Mouse (Mus musculus) MEL (cell line): ENCODE measurements at regions not wholly inside any gene's neighbourhood (a gene's known extent, or its start where the extent isn't known, plus 50 kb on each side); places are given as distances from the start of the nearest gene placed in this dataset.

Source experiments
- DNase-seq: peaks from one replicate; pipeline ENCODE4 v3.0.0; 2011; ENCODE audit warnings: low read depth, low spot score
- H3K27ac ChIP-seq: 2 replicates; pipeline ENCODE4 v1.5.1; 2012; ENCODE audit warnings: low read depth, mild to moderate bottlenecking, control low read depth, low read length, moderate library complexity; ENCODE audit not compliant: control insufficient read depth
- H3K27me3 ChIP-seq, 2 experiments: fragments of 150-350 bp in 1 of 2; sonication (generic) in 1 of 2; 2 replicates each; pipeline ENCODE4 v1.6.1; 2012; ENCODE audit warnings: low read length in 2 of 2, mild to moderate bottlenecking in 2 of 2, improper control_type of control experiment in 1 of 2, moderate library complexity in 1 of 2; ENCODE audit not compliant: insufficient read depth in 2 of 2, control insufficient read depth in 1 of 2
- H3K36me3 ChIP-seq, 2 experiments: 2 replicates each; pipeline ENCODE4 v1.6.1; 2012 to 2014; ENCODE audit warnings: low read length in 2 of 2, improper control_type of control experiment in 1 of 2, inconsistent platforms in 1 of 2, mild to moderate bottlenecking in 1 of 2; ENCODE audit not compliant: insufficient read depth in 2 of 2, control insufficient read depth in 1 of 2
- H3K4me1 ChIP-seq, 2 experiments: fragments of 150-350 bp in 1 of 2; sonication (generic) in 1 of 2; 2 replicates each; pipeline ENCODE4 v1.6.1; 2012; ENCODE audit warnings: low read length in 2 of 2, improper control_type of control experiment in 1 of 2, mild to moderate bottlenecking in 1 of 2; ENCODE audit not compliant: insufficient read depth in 2 of 2, control insufficient read depth in 1 of 2
- H3K4me3 ChIP-seq, 2 experiments: fragments of 150-350 bp in 1 of 2; sonication (generic) in 1 of 2; 2 replicates each; pipeline ENCODE4 v1.5.1; 2012; ENCODE audit warnings: low read depth in 2 of 2, low read length in 2 of 2, mild to moderate bottlenecking in 2 of 2, moderate library complexity in 2 of 2, control low read depth in 1 of 2, improper control_type of control experiment in 1 of 2; ENCODE audit not compliant: control insufficient read depth in 1 of 2, insufficient read depth in 1 of 2
- H3K79me2 ChIP-seq: 2 replicates; pipeline ENCODE4 v1.6.1; 2012; ENCODE audit warnings: mild to moderate bottlenecking, low read length, moderate library complexity; ENCODE audit not compliant: control insufficient read depth, poor library complexity, insufficient read depth
- H3K9ac ChIP-seq: 2 replicates; pipeline ENCODE4 v1.6.1; 2012; ENCODE audit warnings: low read depth, mild to moderate bottlenecking, control low read depth, low read length, moderate library complexity; ENCODE audit not compliant: control insufficient read depth, poor library complexity, severe bottlenecking
- H3K9me3 ChIP-seq: fragments of 150-350 bp; sonication (generic); replicated peaks from 2 replicates; pipeline ENCODE4 v1.6.1; 2012; ENCODE audit warnings: mild to moderate bottlenecking, low read length, improper control_type of control experiment, moderate library complexity; ENCODE audit not compliant: insufficient read depth
- CHD2 ChIP-seq: IDR thresholded peaks from 2 replicates; pipeline ENCODE4 v1.6.1; 2011; ENCODE audit warnings: low read length, improper control_type of control experiment
- E2F4 ChIP-seq: IDR thresholded peaks from 2 replicates; pipeline ENCODE4 v1.6.1; 2011; ENCODE audit warnings: low read depth, low read length, improper control_type of control experiment, borderline replicate concordance
- ELF1 ChIP-seq: IDR thresholded peaks from 2 replicates; pipeline ENCODE4 v1.6.1; 2014; ENCODE audit warnings: low read depth, mild to moderate bottlenecking, inconsistent platforms, low read length, improper control_type of control experiment, moderate library complexity
- EP300 ChIP-seq, 2 experiments: IDR thresholded peaks; 2 replicates each; pipeline ENCODE4 v1.6.1; 2011; ENCODE audit warnings: improper control_type of control experiment in 2 of 2, low read length in 2 of 2, low read depth in 1 of 2, mild to moderate bottlenecking in 1 of 2
- ETS1 ChIP-seq: IDR thresholded peaks from 2 replicates; pipeline ENCODE4 v1.6.1; 2012; ENCODE audit warnings: low read depth, mild to moderate bottlenecking, inconsistent platforms, low read length, improper control_type of control experiment, moderate library complexity
- GABPA ChIP-seq: IDR thresholded peaks from 2 replicates; pipeline ENCODE4 v1.6.1; 2012; ENCODE audit warnings: low read depth, mild to moderate bottlenecking, inconsistent platforms, low read length, improper control_type of control experiment, moderate library complexity
- GATA1 ChIP-seq: IDR thresholded peaks from 2 replicates; pipeline ENCODE4 v1.6.1; 2011; ENCODE audit warnings: low read depth, low read length, improper control_type of control experiment
- HCFC1 ChIP-seq: IDR thresholded peaks from 2 replicates; pipeline ENCODE4 v1.6.1; 2012; ENCODE audit warnings: low read depth, mild to moderate bottlenecking, inconsistent platforms, low read length, improper control_type of control experiment, moderate library complexity
- KAT2A ChIP-seq: conservative IDR thresholded peaks from 2 replicates; pipeline ENCODE4 v1.6.1; 2012; ENCODE audit warnings: low read depth, low read length, improper control_type of control experiment, inconsistent platforms
- MAX ChIP-seq: IDR thresholded peaks from 2 replicates; pipeline ENCODE4 v1.6.1; 2011; ENCODE audit warnings: low read length, improper control_type of control experiment
- MXI1 ChIP-seq: IDR thresholded peaks from 2 replicates; pipeline ENCODE4 v1.6.1; 2011; ENCODE audit warnings: mild to moderate bottlenecking, low read depth, low read length, improper control_type of control experiment
- MYB ChIP-seq: IDR thresholded peaks from 2 replicates; pipeline ENCODE4 v1.6.1; 2011; ENCODE audit warnings: mild to moderate bottlenecking, low read depth, low read length, improper control_type of control experiment
- MYC ChIP-seq: IDR thresholded peaks from 2 replicates; pipeline ENCODE4 v1.6.1; 2011; ENCODE audit warnings: low read depth, mild to moderate bottlenecking, low read length, improper control_type of control experiment, moderate library complexity
- POLR2A ChIP-seq, 2 experiments: IDR thresholded peaks; 2 replicates each; pipeline ENCODE4 v1.6.1; 2011 to 2012; ENCODE audit warnings: low read length in 2 of 2, mild to moderate bottlenecking in 2 of 2, control low read depth in 1 of 2, improper control_type of control experiment in 1 of 2, low read depth in 1 of 2, moderate library complexity in 1 of 2; ENCODE audit not compliant: control insufficient read depth in 1 of 2, insufficient read depth in 1 of 2, poor library complexity in 1 of 2
- POLR2AphosphoS5 ChIP-seq: IDR thresholded peaks from 2 replicates; pipeline ENCODE4 v1.6.1; 2012; ENCODE audit warnings: low read depth, borderline replicate concordance, mild to moderate bottlenecking, inconsistent platforms, low read length, moderate library complexity, mixed read lengths
- RAD21 ChIP-seq: IDR thresholded peaks from 2 replicates; pipeline ENCODE4 v1.6.1; 2011; ENCODE audit warnings: mild to moderate bottlenecking, low read depth, low read length, improper control_type of control experiment
- SIN3A ChIP-seq: IDR thresholded peaks from 2 replicates; pipeline ENCODE4 v1.6.1; 2012; ENCODE audit warnings: low read length, improper control_type of control experiment, inconsistent platforms
- TBP ChIP-seq: IDR thresholded peaks from 2 replicates; pipeline ENCODE4 v1.8.0; 2011; ENCODE audit warnings: low read depth, low read length, improper control_type of control experiment
- TCF12 ChIP-seq: IDR thresholded peaks from 2 replicates; pipeline ENCODE4 v1.6.1; 2014; ENCODE audit warnings: low read depth, mild to moderate bottlenecking, inconsistent platforms, low read length, improper control_type of control experiment, moderate library complexity
- USF2 ChIP-seq, 2 experiments: IDR thresholded peaks; 2 replicates each; pipeline ENCODE4 v1.6.1; 2011 to 2012; ENCODE audit warnings: improper control_type of control experiment in 2 of 2, low read length in 2 of 2, borderline replicate concordance in 1 of 2, inconsistent platforms in 1 of 2, low read depth in 1 of 2, mild to moderate bottlenecking in 1 of 2; ENCODE audit not compliant: insufficient read depth in 1 of 2
- ZC3H11A ChIP-seq: IDR thresholded peaks from 2 replicates; pipeline ENCODE4 v1.6.1; 2012; ENCODE audit warnings: low read depth, mild to moderate bottlenecking, inconsistent platforms, low read length, improper control_type of control experiment
- ZKSCAN1 ChIP-seq: IDR thresholded peaks from 2 replicates; pipeline ENCODE4 v1.6.1; 2012; ENCODE audit warnings: low read depth, mild to moderate bottlenecking, inconsistent platforms, low read length, improper control_type of control experiment, moderate library complexity
- ZMIZ1 ChIP-seq: IDR thresholded peaks from 2 replicates; pipeline ENCODE4 v1.6.1; 2012; ENCODE audit warnings: low read depth, mild to moderate bottlenecking, inconsistent platforms, low read length, improper control_type of control experiment, moderate library complexity
- ZNF384 ChIP-seq: IDR thresholded peaks from 2 replicates; pipeline ENCODE4 v1.6.1; 2012; ENCODE audit warnings: low read depth, mild to moderate bottlenecking, inconsistent platforms, low read length, improper control_type of control experiment

DNA sequence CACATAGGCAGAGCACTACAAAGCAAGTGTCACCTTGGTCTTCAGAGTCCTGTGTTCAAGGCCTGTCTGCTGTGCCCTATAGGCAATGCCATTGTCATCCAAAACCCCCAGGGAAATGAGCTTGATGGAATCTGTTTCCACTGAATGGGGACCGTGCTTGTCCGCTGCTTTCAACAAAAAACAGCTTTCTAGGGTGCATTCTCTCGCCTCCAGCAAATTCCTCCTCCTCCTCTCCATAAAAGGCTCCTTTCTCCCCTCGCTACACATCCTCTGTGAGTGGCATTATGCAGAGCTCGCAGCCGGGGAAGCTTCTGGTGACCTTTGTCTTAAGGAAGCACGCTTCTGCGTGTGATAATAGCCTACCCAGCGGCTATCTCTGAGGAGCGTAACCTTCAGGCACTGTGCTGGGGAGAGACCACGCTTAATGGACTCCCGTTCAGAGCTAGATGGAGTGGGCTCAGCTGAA lies 80.5 kb upstream of the Vrk1 start:
- no peak for TF ChIP-seq ELF1
- TF ChIP-seq MYB = no peak
- no peak for TF ChIP-seq USF2 (IDR thresholded peaks at IDR 0.05; ENCODE audit: borderline replicate concordance in 1 of 2, insufficient read depth in 1 of 2, low read depth in 1 of 2, low read length in 2 of 2)
- TF ChIP-seq HCFC1 = no peak
- TF ChIP-seq POLR2A (IDR thresholded peaks at IDR 0.05; ENCODE audit: control insufficient read depth in 1 of 2, insufficient read depth in 1 of 2, low read depth in 1 of 2, low read length in 2 of 2, poor library complexity in 1 of 2) = no peak
- TF ChIP-seq MYC = no peak
- TF ChIP-seq RAD21 = no peak
- TF ChIP-seq E2F4 = no peak
- no peak for TF ChIP-seq CHD2
- no peak for TF ChIP-seq KAT2A
- no peak for TF ChIP-seq SIN3A
- Histone ChIP-seq H3K9me3 (no peaks in the 10 kb centered on the region), H3K9ac (no peak overlapping the region), H3K4me1 (no peaks in the 10 kb centered on the region), H3K27ac (no peak overlapping the region), H3K4me3 (no peak overlapping the region), H3K79me2 (no peaks in the 10 kb centered on the region), H3K36me3 (no peaks in the 10 kb centered on the region), H3K27me3 (no peaks in the 10 kb centered on the region)
- DNase-seq = no peak

DNA sequence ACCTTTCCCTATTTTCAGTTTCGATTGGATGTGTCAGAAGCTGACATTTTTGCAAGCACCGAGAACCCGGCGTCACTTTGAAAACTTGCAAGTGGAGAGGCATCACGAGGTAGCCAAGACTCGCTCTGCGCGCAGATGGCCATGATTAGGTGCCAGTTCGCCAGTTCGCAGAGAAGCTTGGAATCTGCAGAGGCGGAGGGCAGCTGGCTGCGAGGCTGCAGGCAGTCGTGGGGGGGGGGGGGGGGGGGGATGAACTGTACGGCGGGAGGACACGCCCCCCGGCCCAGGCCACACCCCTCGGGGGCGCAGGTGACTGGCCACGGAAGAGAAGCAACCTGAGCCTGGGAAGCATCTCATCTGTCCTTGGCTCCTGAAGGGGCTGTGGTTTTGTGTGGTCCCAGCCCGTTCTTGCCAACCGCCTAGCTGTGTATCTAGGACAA lies 74.6 kb upstream of the Vrk1 start:
- Histone ChIP-seq H3K4me3 (no peak overlapping the region), H3K79me2 (no peaks in the 10 kb centered on the region), H3K4me1 (peaks cover 0 to 12% of the 10 kb centered on the region in 2 experiments; a peak in 2 of 4 replicates), H3K27ac (no peak overlapping the region), H3K9ac (no peak overlapping the region), H3K36me3 (0 out of 4 replicates have a peak, but pooled peaks cover 0 to 5% of the 10 kb centered on the region in 2 experiments), H3K9me3 (no peaks in the 10 kb centered on the region), H3K27me3 (no peaks in the 10 kb centered on the region)
- DNase-seq = no peak
- TF ChIP-seq MAX = no peak

DNA sequence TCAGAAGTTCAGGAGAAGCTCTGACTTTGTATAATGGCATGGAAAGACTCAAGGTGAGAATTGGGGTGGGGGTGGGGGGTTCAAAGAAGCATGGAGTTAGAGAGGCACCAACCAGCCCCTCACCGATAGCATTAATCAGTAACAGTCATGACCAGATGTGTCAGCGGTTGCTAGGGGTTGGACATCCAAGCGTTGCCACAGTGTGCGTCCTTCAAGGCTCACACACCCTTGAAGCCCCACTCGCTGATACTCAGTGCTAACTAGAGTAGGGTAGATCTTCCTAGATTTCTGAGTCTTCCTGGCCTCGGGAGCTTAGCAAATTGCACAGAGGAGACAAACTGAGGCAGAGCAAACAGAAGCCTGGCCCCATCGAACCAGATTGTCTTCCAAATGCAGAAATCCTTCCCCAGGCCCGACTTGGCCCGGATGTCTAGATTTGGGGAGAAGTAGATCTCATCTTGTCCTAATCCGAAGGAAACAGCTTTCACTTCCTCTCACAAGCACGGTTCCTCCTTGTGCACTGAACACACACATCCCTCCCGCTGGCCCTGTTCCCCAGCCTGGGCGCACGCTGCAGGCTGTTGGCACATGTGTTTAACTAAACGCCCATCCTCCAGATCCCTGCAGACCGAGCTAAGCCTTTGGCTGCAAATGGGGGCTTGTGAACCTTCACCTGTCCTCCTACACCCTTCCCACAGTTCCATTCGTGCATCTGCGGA lies 73.1 kb upstream of the Vrk1 start:
- Histone ChIP-seq H3K36me3 (peaks cover 0 to 7% of the 10 kb centered on the region in 2 experiments; a peak in 1 of 4 replicates), H3K9me3 (no peaks in the 10 kb centered on the region), H3K9ac (no peak overlapping the region), H3K79me2 (no peaks in the 10 kb centered on the region), H3K27ac (peak overlapping the region; percentile 10; the same call in 1 of the 2 replicates), H3K4me1 (peaks cover 0 to 19% of the 10 kb centered on the region in 2 experiments; a peak in 2 of 4 replicates), H3K4me3 (no peak overlapping the region), H3K27me3 (no peaks in the 10 kb centered on the region)
- DNase-seq = peak; percentile 82
- TF ChIP-seq TCF12 = peak; percentile 77; the same call in 1 of the 2 replicates
- no peak for TF ChIP-seq USF2 (IDR thresholded peaks at IDR 0.05; ENCODE audit: borderline replicate concordance in 1 of 2, insufficient read depth in 1 of 2, low read depth in 1 of 2, low read length in 2 of 2)
- peak; percentile 40; the same call in 1 of the 2 replicates for TF ChIP-seq ETS1
- no peak for TF ChIP-seq KAT2A
- TF ChIP-seq TBP = peak; percentile 62; the same call in 1 of the 2 replicates
- TF ChIP-seq POLR2AphosphoS5 = no peak
- no peak for TF ChIP-seq ZNF384
- no peak for TF ChIP-seq E2F4
- peak; percentile 82 for TF ChIP-seq MXI1
- no peak for TF ChIP-seq GABPA
- peak; percentile 70 for TF ChIP-seq GATA1
- TF ChIP-seq RAD21 = no peak
- no peak for TF ChIP-seq ZC3H11A
- TF ChIP-seq MAX = peak; percentile 79
- TF ChIP-seq EP300 (IDR thresholded peaks at IDR 0.05; ENCODE audit: low read depth in 1 of 2, low read length in 2 of 2) = peak; percentile 68 to 82
- TF ChIP-seq CHD2 = no peak
- TF ChIP-seq ZMIZ1 = no peak
- TF ChIP-seq MYC = peak; percentile 75; the same call in 1 of the 2 replicates
- TF ChIP-seq ZKSCAN1 = no peak
